Mouse (Mus musculus): ENCODE data around the gene Tbcb. TPM values are rescaled to one million over a fixed set of nuclear protein-coding genes. Genes with fewer than 3 reads are reported as not detected.

The Tbcb gene
- polyA plus RNA-seq, 1 experiment from 2014 or later, result 199 TPM

DNA sequence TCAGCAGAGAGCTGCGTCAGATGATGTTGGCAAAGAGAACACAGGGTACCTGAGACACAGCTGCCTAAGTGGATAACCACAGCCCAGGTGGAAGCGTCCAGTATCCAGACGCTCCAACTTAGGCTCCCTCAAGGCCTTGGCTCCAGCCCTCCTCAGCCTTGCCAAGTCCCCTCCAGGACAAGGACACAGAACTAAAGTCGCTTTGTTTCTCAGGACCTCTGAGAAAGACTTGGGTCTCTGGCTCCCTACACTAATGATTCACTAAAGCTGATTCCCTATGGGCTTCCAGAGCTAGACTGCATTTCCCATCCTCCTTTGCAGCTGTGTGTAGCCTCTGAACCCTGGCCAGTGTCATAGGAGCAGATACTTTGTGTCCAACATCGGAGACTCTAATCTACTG is 31.9 kb downstream of the Tbcb start:
- Histone ChIP-seq H3K27me3 (ENCODE audit: control insufficient read depth, insufficient read depth, low read length) (no peaks in the 10 kb centered on the region), H3K4me1 (ENCODE audit: control insufficient read depth, insufficient read depth, low read length) (peaks cover 2% of the 10 kb centered on the region; the same call in 1 of the 2 replicates), H3K36me3 (ENCODE audit: control insufficient read depth, insufficient read depth, low read length) (no peaks in the 10 kb centered on the region), H3K9ac (ENCODE audit: low read depth, low read length) (no peak overlapping the region), H3K4me2 (replicated peaks; ENCODE audit: low read depth, low read length) (no peak overlapping the region), H3K27ac (ENCODE audit: low read depth, low read length) (no peak overlapping the region), H3K4me3 (ENCODE audit: low read length) (no peak overlapping the region), H3K9me3 (ENCODE audit: control insufficient read depth, low read length) (no peaks in the 10 kb centered on the region)
- ATAC-seq (ENCODE audit: low FRiP score, low TSS enrichment), result no peak
- WGBS, result 81% methylated on average over 5 of the region's 5 CpGs

DNA sequence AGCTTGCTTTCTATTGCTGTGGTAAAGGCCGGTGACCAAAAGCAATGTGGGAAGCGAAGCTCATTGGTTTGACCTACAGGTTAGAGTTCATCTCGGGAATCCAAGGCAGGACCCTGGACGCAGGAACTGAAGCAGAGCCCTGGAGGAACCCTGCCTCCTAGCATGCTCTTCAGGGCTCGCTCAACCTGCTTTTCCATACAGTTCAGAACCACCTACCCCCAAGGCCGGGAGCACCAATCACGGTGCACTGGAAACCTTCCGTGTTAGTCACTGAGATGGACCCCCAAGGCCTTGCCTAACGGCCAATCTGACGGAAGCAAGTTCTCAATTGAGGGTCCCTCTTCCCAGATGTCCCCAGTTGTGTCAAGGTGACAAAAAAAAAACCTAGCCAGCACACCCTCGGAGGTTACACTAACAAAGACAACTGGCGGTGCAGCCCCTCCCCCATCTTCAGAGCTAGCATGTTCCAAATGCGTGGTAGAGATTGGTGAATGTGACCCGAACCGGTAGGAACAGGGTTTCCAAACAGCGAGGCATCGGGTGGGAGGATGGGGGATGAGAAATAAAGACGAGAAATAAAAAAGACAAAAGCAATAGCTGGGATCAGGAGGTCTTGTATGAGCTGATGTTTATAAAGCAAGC is 32.5 kb downstream of the Tbcb start:
- no peak for ATAC-seq (ENCODE audit: low FRiP score, low TSS enrichment)
- Histone ChIP-seq H3K27ac (ENCODE audit: low read depth, low read length) (no peak overlapping the region), H3K4me1 (ENCODE audit: control insufficient read depth, insufficient read depth, low read length) (peaks cover 4% of the 10 kb centered on the region; the same call in 1 of the 2 replicates), H3K27me3 (ENCODE audit: control insufficient read depth, insufficient read depth, low read length) (no peaks in the 10 kb centered on the region), H3K4me3 (ENCODE audit: low read length) (no peak overlapping the region), H3K4me2 (replicated peaks; ENCODE audit: low read depth, low read length) (no peak overlapping the region), H3K9ac (ENCODE audit: low read depth, low read length) (no peak overlapping the region), H3K36me3 (ENCODE audit: control insufficient read depth, insufficient read depth, low read length) (no peaks in the 10 kb centered on the region), H3K9me3 (ENCODE audit: control insufficient read depth, low read length) (no peaks in the 10 kb centered on the region)
- 73% methylated on average over 18 of the region's 18 CpGs for WGBS

DNA sequence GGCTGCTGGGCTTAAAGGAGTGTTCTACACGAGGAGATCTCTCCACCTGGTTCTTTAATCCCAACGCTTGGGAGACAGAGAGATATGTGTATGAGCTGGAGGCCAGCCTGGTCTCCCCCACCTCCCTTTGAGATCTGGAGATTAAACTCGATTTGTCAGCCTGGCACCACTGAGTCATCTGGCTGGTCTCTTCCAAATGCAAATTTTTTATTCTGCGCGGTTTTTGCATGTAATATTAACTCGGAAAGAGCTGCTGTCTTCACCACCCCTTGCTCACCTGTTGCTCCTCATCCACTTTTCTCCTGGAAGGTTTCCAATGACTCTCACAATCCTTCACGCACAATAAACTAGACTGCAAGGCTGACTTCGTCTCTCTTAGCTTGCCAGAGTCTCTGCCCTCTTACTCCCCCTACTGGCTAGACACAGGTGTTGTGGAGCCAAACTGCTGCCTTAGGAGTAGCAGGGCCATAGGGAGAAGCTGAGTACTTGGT is 33.5 kb downstream of the Tbcb start, which contains the start of gene Capns1:
Capns1 (minus strand) TSS at position 331 of the 491 bp plus-strand sequence.
- Histone ChIP-seq H3K36me3 (ENCODE audit: control insufficient read depth, insufficient read depth, low read length) (no peaks in the 10 kb centered on the region), H3K4me3 (ENCODE audit: low read length) (no peak within 1 kb of the TSS), H3K4me1 (ENCODE audit: control insufficient read depth, insufficient read depth, low read length) (peaks cover 5% of the 10 kb centered on the region; the same call in 1 of the 2 replicates), H3K9me3 (ENCODE audit: control insufficient read depth, low read length) (no peaks in the 10 kb centered on the region), H3K4me2 (replicated peaks; ENCODE audit: low read depth, low read length) (peak within 1 kb of the TSS; percentile 15; the same call in 1 of the 2 replicates), H3K27ac (ENCODE audit: low read depth, low read length) (0 out of 2 replicates have a peak within 1 kb of the TSS, but pooled peaks have one; percentile 47), H3K27me3 (ENCODE audit: control insufficient read depth, insufficient read depth, low read length) (no peaks in the 10 kb centered on the region), H3K9ac (ENCODE audit: low read depth, low read length) (no peak within 1 kb of the TSS)
- WGBS, result 9% methylated on average over 8 of the region's 8 CpGs
- ATAC-seq (ENCODE audit: low FRiP score, low TSS enrichment), result no peak

DNA sequence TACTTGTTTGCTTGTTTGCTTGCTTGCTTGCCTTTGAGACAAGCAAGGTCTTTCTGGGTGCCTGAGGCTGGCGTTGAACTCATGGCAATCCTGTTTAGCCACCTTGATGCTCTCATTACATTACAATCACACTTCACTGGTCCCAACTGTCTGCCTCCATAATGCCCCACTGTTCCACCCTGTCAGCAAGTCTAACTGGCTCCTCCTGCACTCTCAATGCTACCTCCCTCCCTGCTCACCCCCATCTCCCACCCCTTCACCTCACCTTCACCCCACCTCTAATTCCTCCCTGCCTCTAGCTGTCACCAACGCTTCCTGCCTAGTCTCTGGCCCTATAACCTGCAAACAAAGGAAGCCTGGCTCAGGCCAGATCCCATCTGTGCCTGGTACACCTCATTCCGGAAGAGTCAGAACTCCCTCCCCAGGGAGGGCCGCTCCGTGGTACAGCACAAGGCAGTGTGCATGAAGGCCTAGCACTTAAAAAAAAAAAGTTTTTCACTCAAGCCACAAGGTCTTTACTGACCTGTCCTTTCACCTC is 34.4 kb downstream of the Tbcb start:
- H3K4me1 ChIP-seq (ENCODE audit: control insufficient read depth, insufficient read depth, low read length), result peaks cover 13% of the 10 kb centered on the region
- 41% methylated on average over 5 of the region's 5 CpGs for WGBS
- ATAC-seq (ENCODE audit: low FRiP score, low TSS enrichment), result no peak

DNA sequence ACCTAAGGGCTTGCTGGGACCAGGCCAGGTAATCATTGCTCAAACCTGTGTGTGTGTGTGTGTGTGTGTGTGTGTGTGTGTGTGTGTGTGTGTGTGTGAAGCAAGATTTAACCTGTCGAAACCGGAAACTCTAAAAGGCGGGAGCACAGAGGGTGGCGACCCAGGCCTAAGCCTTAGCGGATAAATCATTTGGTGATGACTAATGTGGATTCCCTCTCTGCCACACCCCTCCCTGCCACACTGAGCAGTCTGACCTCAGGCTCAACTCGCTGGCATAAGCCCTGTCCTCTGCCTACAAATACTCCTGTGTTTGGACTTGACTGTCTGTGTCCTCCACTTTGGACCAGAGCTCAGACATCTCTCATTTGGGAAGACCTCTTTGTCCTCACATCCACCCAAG is 35.9 kb downstream of the Tbcb start:
- Histone ChIP-seq H3K9ac (ENCODE audit: low read depth, low read length) (no peak overlapping the region), H3K27ac (ENCODE audit: low read depth, low read length) (no peak overlapping the region), H3K4me2 (replicated peaks; ENCODE audit: low read depth, low read length) (no peak overlapping the region), H3K4me3 (ENCODE audit: low read length) (no peak overlapping the region), H3K27me3 (ENCODE audit: control insufficient read depth, insufficient read depth, low read length) (no peaks in the 10 kb centered on the region), H3K4me1 (ENCODE audit: control insufficient read depth, insufficient read depth, low read length) (peaks cover 15% of the 10 kb centered on the region), H3K36me3 (ENCODE audit: control insufficient read depth, insufficient read depth, low read length) (peaks cover 13% of the 10 kb centered on the region), H3K9me3 (ENCODE audit: control insufficient read depth, low read length) (no peaks in the 10 kb centered on the region)
- ATAC-seq (ENCODE audit: low FRiP score, low TSS enrichment), result no peak
- 75% methylated on average over 6 of the region's 6 CpGs for WGBS

More for the DNA sequence above, 34.4 kb downstream of the Tbcb start:
- Histone ChIP-seq H3K4me3 (ENCODE audit: low read length) (no peak overlapping the region), H3K27me3 (ENCODE audit: control insufficient read depth, insufficient read depth, low read length) (no peaks in the 10 kb centered on the region), H3K9me3 (ENCODE audit: control insufficient read depth, low read length) (no peaks in the 10 kb centered on the region), H3K27ac (ENCODE audit: low read depth, low read length) (0 out of 2 replicates have a peak overlapping the region, but pooled peaks have one; percentile 47), H3K9ac (ENCODE audit: low read depth, low read length) (no peak overlapping the region), H3K36me3 (ENCODE audit: control insufficient read depth, insufficient read depth, low read length) (no peaks in the 10 kb centered on the region; the same call in 1 of the 2 replicates), H3K4me2 (replicated peaks; ENCODE audit: low read depth, low read length) (no peak overlapping the region)

DNA sequence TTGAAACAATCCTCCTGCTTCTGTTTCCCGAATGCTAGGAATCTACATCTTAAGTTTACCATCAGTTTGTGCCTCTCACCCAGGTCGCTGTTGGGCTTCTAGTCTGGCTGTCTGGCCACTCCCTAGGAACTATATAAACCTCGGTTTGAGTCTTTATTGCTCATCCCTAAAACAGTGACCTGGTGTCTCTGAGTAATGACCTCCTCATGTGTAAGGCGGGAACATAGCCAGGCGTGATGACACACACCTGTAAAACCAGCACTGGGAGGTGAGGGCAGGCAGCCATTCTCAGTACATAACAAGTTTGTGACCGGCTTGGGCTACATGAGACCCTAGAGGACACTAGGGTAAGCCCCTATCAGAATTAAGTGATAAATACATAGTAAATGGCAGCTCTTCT is 36.6 kb downstream of the Tbcb start:
- Histone ChIP-seq H3K9me3 (ENCODE audit: control insufficient read depth, low read length) (no peaks in the 10 kb centered on the region), H3K9ac (ENCODE audit: low read depth, low read length) (0 out of 2 replicates have a peak overlapping the region, but pooled peaks have one; percentile 87), H3K36me3 (ENCODE audit: control insufficient read depth, insufficient read depth, low read length) (peaks cover 20% of the 10 kb centered on the region), H3K4me2 (replicated peaks; ENCODE audit: low read depth, low read length) (peak overlapping the region; percentile 77), H3K27ac (ENCODE audit: low read depth, low read length) (peak overlapping the region; percentile 24; the same call in 1 of the 2 replicates), H3K27me3 (ENCODE audit: control insufficient read depth, insufficient read depth, low read length) (no peaks in the 10 kb centered on the region), H3K4me3 (ENCODE audit: low read length) (no peak overlapping the region; the same call in 1 of the 2 replicates), H3K4me1 (ENCODE audit: control insufficient read depth, insufficient read depth, low read length) (peaks cover 15% of the 10 kb centered on the region)
- no peak for ATAC-seq (ENCODE audit: low FRiP score, low TSS enrichment)
- WGBS, result 67% methylated on average over 6 of the region's 6 CpGs

DNA sequence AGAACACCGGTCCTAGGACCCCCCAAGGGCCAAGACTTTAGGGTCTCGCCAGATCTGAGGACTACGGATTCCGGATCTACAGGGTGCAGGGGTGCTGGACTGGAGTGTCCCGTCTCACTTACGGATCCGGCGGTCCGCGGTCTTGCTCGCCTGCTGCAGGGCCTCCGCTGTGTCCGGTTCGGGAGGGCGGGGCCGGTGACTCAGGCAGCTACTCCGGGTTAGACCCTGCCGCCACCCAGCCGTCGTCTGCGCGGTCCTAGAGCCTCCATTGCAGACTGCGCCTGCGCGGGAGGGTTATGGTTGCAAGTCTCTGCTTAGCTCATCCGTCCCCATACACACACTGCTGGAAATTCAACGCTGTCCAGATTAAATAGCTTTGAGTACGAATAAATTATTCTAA is 37.2 kb downstream of the Tbcb start:
- peak overlapping the region; percentile 77 for H3K4me2 ChIP-seq (replicated peaks; ENCODE audit: low read depth, low read length)
- H3K9me3 ChIP-seq (ENCODE audit: control insufficient read depth, low read length), result no peaks in the 10 kb centered on the region
- H3K4me1 ChIP-seq (ENCODE audit: control insufficient read depth, insufficient read depth, low read length), result peaks cover 15% of the 10 kb centered on the region
- H3K27ac ChIP-seq (ENCODE audit: low read depth, low read length), result peak overlapping the region; percentile 78
- peaks cover 23% of the 10 kb centered on the region for H3K36me3 ChIP-seq (ENCODE audit: control insufficient read depth, insufficient read depth, low read length)
- H3K4me3 ChIP-seq (ENCODE audit: low read length), result peak overlapping the region; percentile 87
- under 1% methylated on average over 28 of the region's 28 CpGs for WGBS
- no peaks in the 10 kb centered on the region for H3K27me3 ChIP-seq (ENCODE audit: control insufficient read depth, insufficient read depth, low read length)
- peak overlapping the region; percentile 87 for H3K9ac ChIP-seq (ENCODE audit: low read depth, low read length)
- ATAC-seq (ENCODE audit: low FRiP score, low TSS enrichment), result peak; percentile 86

DNA sequence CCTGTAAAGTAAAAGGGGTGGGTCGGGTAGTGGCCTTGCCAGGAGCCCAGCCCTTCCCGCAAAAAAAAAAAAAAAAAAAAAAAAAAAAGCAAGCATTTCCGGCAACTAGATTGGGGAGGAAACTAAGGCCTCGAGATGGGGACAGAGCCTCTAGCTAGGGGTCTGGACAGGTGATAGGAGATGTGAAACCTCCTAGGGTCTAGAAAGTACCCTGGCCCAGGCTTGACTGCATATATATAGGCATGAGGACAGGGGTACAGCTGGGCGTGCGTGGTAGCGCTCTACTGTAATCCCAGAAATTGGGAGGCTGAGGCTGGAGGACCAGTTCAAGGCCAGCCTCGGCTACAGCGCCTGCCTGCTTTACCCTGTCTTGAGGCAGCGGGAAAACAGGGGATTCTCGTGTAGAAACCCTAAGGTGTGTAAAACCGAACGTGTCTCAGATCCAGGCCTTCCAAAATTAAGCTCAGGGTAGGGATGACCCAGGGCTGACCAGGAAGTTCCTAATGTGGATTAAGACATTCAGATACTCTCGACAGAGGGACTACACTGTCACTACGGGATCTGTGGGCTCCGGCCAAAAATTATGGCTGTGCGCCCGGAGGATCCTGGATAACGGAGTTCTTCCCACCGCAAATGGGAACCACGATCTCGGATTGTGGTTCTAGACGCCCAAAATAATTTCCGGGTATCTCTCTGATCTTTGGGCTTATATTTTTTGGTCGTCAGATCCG is 37.8 kb downstream of the Tbcb start:
- Histone ChIP-seq H3K36me3 (ENCODE audit: control insufficient read depth, insufficient read depth, low read length) (peaks cover 23% of the 10 kb centered on the region), H3K27me3 (ENCODE audit: control insufficient read depth, insufficient read depth, low read length) (no peaks in the 10 kb centered on the region), H3K9me3 (ENCODE audit: control insufficient read depth, low read length) (no peaks in the 10 kb centered on the region), H3K4me1 (ENCODE audit: control insufficient read depth, insufficient read depth, low read length) (peaks cover 15% of the 10 kb centered on the region), H3K4me3 (ENCODE audit: low read length) (peak overlapping the region; percentile 87), H3K4me2 (replicated peaks; ENCODE audit: low read depth, low read length) (peak overlapping the region; percentile 77), H3K27ac (ENCODE audit: low read depth, low read length) (peak overlapping the region; percentile 78), H3K9ac (ENCODE audit: low read depth, low read length) (peak overlapping the region; percentile 87)
- peak; percentile 7; the same call in 1 of the 2 replicates for ATAC-seq (ENCODE audit: low FRiP score, low TSS enrichment)
- WGBS, result under 1% methylated on average over 26 of the region's 26 CpGs
